Mouse (Mus musculus) left cerebral cortex, postnatal 4 days (tissue): ENCODE measurements at regions not wholly inside any gene's neighbourhood (a gene's known extent, or its start where the extent isn't known, plus 50 kb on each side); places are given as distances from the start of the nearest gene placed in this dataset.

ENCODE experiments used
- DNase-seq: peaks from one replicate; pipeline ENCODE4 v3.0.0-alpha.2; 2022
- intact Hi-C: fragments of 180-260 bp; cut with DNase I; formaldehyde crosslinking; loops from one replicate; pipeline ENCODE4 v1.15.1; 2025

DNA sequence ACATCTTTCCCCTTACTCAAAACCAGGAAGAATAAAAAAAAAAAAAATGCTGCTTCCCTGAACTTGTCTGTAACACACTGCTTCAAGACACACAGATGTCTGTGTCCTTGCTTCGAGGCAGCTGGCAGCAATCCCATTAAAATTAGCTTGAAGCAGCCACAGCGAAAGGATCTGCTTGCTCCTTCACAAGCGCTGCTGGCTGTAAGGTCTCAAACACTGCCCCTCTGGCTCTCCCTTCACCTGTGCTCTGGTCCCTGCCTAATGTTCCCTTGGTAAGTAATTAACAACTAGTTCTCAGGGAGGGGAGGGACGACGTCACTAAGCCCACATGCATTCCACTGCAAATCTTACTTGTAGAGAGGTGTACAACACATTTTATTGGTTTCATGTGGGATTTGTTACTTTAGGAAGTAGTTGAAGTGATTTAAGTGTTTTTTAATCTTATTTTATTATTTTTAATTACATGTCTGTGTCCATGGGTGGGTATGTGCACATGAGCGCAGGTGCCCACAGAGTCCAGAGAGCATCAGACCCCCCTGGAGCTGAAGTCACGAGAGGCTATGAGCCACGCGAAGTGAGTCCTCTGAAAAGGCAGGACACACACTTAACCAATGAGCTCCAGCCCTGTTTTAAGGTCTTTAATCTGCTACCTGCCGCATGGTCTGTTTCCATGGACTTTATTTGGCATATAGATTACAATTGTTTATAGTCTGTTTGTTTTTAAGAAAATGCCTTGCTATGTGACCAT lies 61.1 kb upstream of the Cers6 start:
- DNase-seq = no peak
- intact Hi-C loops = no loop called here

DNA sequence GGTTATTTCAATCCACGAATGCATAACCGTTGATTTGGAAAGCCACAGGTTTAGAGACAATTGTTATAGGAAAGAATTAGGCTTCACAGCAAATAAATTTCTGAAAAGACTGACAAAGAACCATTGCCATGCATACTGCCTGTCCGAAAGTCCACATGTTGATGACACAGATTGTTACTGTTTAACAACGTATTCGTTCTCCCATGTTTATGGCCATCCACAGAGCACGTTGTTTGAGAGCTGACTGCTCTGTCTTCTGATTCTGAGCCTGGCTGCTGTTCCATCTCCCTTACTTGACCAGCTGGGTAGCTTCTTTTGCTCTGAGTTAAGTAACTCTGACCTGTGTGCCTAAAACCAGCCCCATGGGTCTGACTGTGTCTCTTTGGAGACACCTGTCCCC lies 57.1 kb upstream of the Cers6 start:
- no peak for DNase-seq
- intact Hi-C loops = no loop called here

DNA sequence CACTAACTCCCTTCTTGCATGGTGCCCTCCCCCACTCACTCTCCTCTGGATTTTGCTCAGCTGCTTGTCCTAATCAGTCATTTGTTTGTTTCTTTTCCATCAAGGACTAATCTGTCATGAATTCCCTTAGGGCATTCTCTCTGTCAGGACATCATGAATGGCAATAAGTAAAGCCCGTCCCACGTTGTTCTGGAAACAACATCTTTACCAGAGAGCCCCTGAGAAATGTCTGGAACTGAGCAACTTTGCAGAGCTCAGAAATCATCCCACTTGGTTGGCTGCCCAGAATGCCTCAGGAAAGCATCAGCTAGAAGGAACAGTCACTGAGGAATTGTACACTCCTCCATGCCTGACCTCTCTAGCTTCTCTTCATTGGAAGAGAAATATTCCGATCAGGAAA lies 55.4 kb upstream of the Cers6 start:
- peak; percentile 27 for DNase-seq
- intact Hi-C loops = no loop called here

DNA sequence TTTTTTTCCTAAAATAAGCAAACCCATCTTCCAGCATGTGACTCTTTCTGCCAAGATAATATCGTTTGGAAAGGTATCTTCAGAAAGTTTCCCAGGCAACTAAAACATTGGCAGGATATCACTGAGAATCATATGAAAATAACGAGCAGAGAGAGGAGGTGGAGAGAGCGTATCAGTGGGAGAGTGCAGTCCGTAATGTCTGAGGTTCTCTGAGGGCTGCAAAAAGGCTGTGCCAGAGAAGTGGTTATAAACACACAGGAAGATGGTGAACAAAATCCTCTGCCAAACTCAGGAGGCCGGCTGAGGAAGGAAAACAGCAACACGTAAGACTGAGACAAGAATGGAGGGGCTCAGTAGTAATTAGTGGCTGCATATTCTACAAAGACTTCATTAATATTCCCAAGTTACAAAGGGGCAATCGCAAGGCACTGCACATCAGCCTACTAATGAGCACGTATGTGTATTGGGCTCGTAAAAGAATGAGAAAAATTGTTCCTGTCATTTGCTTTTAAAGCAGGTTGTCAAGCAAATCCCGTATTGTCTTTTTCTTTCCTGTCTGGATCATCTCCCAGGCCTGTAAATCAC lies 54.8 kb upstream of the Cers6 start:
- intact Hi-C loops = no loop called here
- DNase-seq = no peak
